Mouse (Mus musculus): ENCODE results near the gene Casd1.

DNA sequence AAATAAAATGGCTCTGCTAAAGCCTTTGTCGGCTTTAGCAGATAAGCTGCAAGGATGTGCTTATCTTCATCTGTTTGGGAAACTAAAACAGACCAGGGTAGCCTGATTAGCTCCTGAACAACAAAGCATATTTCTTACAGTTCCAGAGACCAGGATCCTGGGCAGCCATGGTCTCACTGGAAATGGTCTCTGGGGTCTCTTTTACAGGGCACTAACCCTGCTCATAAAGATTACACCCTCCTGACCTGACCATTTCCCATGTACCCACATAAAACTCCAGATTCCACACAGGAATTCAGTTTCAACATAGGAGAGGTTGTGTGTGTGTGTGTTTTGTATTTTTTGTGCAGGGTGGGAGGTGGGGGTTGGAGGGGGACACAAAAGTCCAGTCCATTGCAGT lies 34.2 kb downstream of the Casd1 start:
- no peak for TF ChIP-seq GATA1 (IDR thresholded peaks at IDR 0.05; ENCODE audit: borderline replicate concordance, low read length)
- TF ChIP-seq FLI1 (IDR thresholded peaks at IDR 0.05; ENCODE audit: low read length) = no peak

Measured in megakaryocyte, embryonic 14.5 days (primary cell).